Mouse (Mus musculus) brain, embryonic 14.5 days (tissue): ENCODE measurements around the gene Zbtb8os. TPM values are rescaled to one million over a fixed set of nuclear protein-coding genes. Genes with fewer than 3 reads are reported as not detected.

ENCODE experiments used
- DNase-seq: peaks from one replicate; pipeline ENCODE4 v3.0.0-alpha.2; 2011; ENCODE audit warnings: low read depth
- CTCF ChIP-seq: fragments of 200-500 bp; IDR thresholded peaks from 2 replicates; pipeline ENCODE4 v1.5.1; 2012; ENCODE audit warnings: inconsistent platforms, mild to moderate bottlenecking, moderate library complexity, borderline replicate concordance; ENCODE audit not compliant: insufficient read depth, insufficient read length; ENCODE audit errors: extremely low read depth
- POLR2A ChIP-seq: fragments of 200-500 bp; IDR thresholded peaks from 2 replicates; pipeline ENCODE4 v1.6.1; 2012; ENCODE audit warnings: mild to moderate bottlenecking, inconsistent platforms, borderline replicate concordance; ENCODE audit not compliant: poor library complexity, insufficient read depth, insufficient read length, severe bottlenecking; ENCODE audit errors: extremely low read depth
- polyA plus RNA-seq: library from polyadenylated mRNA; depleted of rRNA; stranded (reverse); fragments of >200 nt; gene quantifications from 2 replicates; pipeline ENCODE4 v1.2.3, GENCODE M21; 2012

Zbtb8os gene
- polyA plus RNA-seq, 1 experiment: 17.9 TPM

- TF ChIP-seq POLR2A: no peak
- DNase-seq: no peak
Observed at GRCm38 (mm10) chr4:129379805-129380204, 44.3 kb downstream of the Zbtb8os start.

GRCm38 (mm10) chr4:129381148-129381547 lies 45.7 kb downstream of the Zbtb8os start:
- no peak for DNase-seq
- no peak for TF ChIP-seq POLR2A
- TF ChIP-seq CTCF: no peak

- DNase-seq: no peak
- TF ChIP-seq POLR2A (no peak), CTCF (no peak)
Observed at GRCm38 (mm10) chr4:129382029-129382428, 46.5 kb downstream of the Zbtb8os start.

GRCm38 (mm10) chr4:129382488-129382887 lies 47.0 kb downstream of the Zbtb8os start:
- TF ChIP-seq POLR2A (no peak), CTCF (no peak)
- no peak for DNase-seq

- TF ChIP-seq CTCF: no peak
- DNase-seq: no peak
Observed at GRCm38 (mm10) chr4:129383586-129383985, 48.1 kb downstream of the Zbtb8os start.

GRCm38 (mm10) chr4:129384440-129384839 lies 48.9 kb downstream of the Zbtb8os start:
- TF ChIP-seq POLR2A (no peak), CTCF (no peak)
- no peak for DNase-seq

GRCm38 (mm10) chr4:129385685-129386084 lies 50.2 kb downstream of the Zbtb8os start:
- TF ChIP-seq POLR2A: no peak
- TF ChIP-seq CTCF: no peak
- DNase-seq: no peak

GRCm38 (mm10) chr4:129386269-129386946 lies 50.9 kb downstream of the Zbtb8os start:
- TF ChIP-seq POLR2A: no peak
- no peak for TF ChIP-seq CTCF
- DNase-seq: no peak

- DNase-seq: no peak
- TF ChIP-seq CTCF: no peak
- TF ChIP-seq POLR2A: no peak
Observed at GRCm38 (mm10) chr4:129386989-129387388, 51.5 kb downstream of the Zbtb8os start.

GRCm38 (mm10) chr4:129388404-129388803 lies 52.9 kb downstream of the Zbtb8os start:
- no peak for TF ChIP-seq CTCF
- TF ChIP-seq POLR2A: no peak
- peak; percentile 4 for DNase-seq

GRCm38 (mm10) chr4:129390216-129390743 lies 54.8 kb downstream of the Zbtb8os start:
- no peak for DNase-seq
- no peak for TF ChIP-seq POLR2A
- TF ChIP-seq CTCF: no peak

- TF ChIP-seq POLR2A (no peak), CTCF (no peak)
- no peak for DNase-seq
Observed at GRCm38 (mm10) chr4:129390936-129391557, 55.6 kb downstream of the Zbtb8os start.
